Mouse (Mus musculus) WW6 (cell line): ENCODE results near the gene Olfr589.
"Not testable (repeated sequence)": the region's sequence is repeated elsewhere in the genome, so short reads cannot be mapped to it uniquely, and the experiment has no call there.

Experiments used
- DNase-seq: peaks from one replicate; pipeline ENCODE4 v3.0.0-alpha.2; 2013; ENCODE audit warnings: low read depth, low spot score

The Olfr589 gene

GRCm38 (mm10) chr7:103156256-103156655 lies at the start of gene Olfr589:
Olfr589 (minus strand) TSS chr7:103156356.
- no peak for DNase-seq

GRCm38 (mm10) chr7:103184503-103184902 lies 28.3 kb upstream of the Olfr589 start, which contains the start of gene Olfr592:
Olfr592 (plus strand) TSS chr7:103184803.
- not testable (repeated sequence) for DNase-seq

- no peak for DNase-seq
Observed at GRCm38 (mm10) chr7:103178240-103178639, 22.1 kb upstream of the Olfr589 start, which contains the start of gene Olfr591. Olfr591 (minus strand) TSS chr7:103178340.

- no peak for DNase-seq
Observed at GRCm38 (mm10) chr7:103169697-103170096, 13.5 kb upstream of the Olfr589 start.

GRCm38 (mm10) chr7:103140579-103140978 lies 15.6 kb downstream of the Olfr589 start, which contains the start of gene Olfr588-ps1:
Olfr588-ps1 (plus strand) TSS chr7:103140879.
- no peak for DNase-seq

GRCm38 (mm10) chr7:103125538-103125937 lies 30.6 kb downstream of the Olfr589 start, which contains the start of gene Olfr586:
Olfr586 (minus strand) TSS chr7:103125638.
- DNase-seq: no peak

GRCm38 (mm10) chr7:103119406-103119805 lies 36.8 kb downstream of the Olfr589 start:
- DNase-seq: no peak
